In genomic region chr13:23687181-23687580, GRCm38 (mm10) we compare ENCODE assay signal across 24 mouse cellular contexts. TPM values are rescaled to one million over a fixed set of nuclear protein-coding genes. Genes with fewer than 3 reads are reported as not detected.
DNase-seq lines count a peak whose midpoint lies in the region; ATAC-seq and TF ChIP-seq lines count a peak whose summit lies in the region.
"Had no signal": no experiment of that assay in that cellular context is flagged by ENCODE, and none has a peak within 500 bp of the region (broad histone marks: within the 10 kb centered on the region; RNA-seq: fewer than 3 reads in every experiment).

No protein-coding gene starts in this region.

- 83% methylated on average over 4 of the region's 4 CpGs for WGBS in embryonic facial prominence, embryonic 14.5 days
- 88% methylated on average over 4 of the region's 4 CpGs for WGBS in embryonic facial prominence, embryonic 10.5 days
- WGBS in kidney, embryonic 16.5 days = 83% methylated on average over 4 of the region's 4 CpGs
- 63% methylated on average over 4 of the region's 4 CpGs for WGBS in lung, postnatal 0 days
- WGBS in liver, postnatal 0 days (ENCODE audit: insufficient replicate concordance) = 67% methylated on average over 4 of the region's 4 CpGs

- no peak for ATAC-seq in embryonic facial prominence, embryonic 14.5 days (ENCODE audit: low read depth)
- ATAC-seq in kidney, embryonic 16.5 days (ENCODE audit: low FRiP score, low TSS enrichment) = no peak
- ATAC-seq in lung, postnatal 0 days = no peak
- no peak for ATAC-seq in liver, postnatal 0 days

- H3K9me3 ChIP-seq in embryonic facial prominence, embryonic 14.5 days (ENCODE audit: control insufficient read depth, low read length) = no peaks in the 10 kb centered on the region
- H3K9me3 ChIP-seq in embryonic facial prominence, embryonic 10.5 days = no peaks in the 10 kb centered on the region
- no peaks in the 10 kb centered on the region for H3K9me3 ChIP-seq in kidney, embryonic 16.5 days (ENCODE audit: low read length)
- no peaks in the 10 kb centered on the region for H3K9me3 ChIP-seq in lung, postnatal 0 days (ENCODE audit: low read length)
- H3K9me3 ChIP-seq in liver, postnatal 0 days (ENCODE audit: low read length) = no peaks in the 10 kb centered on the region
- H3K9me3 ChIP-seq: embryonic facial prominence, embryonic 15.5 days; hindbrain, embryonic 13.5 days; kidney, embryonic 15.5 days; midbrain, embryonic 12.5 days; stomach, embryonic 15.5 days had no signal

- no peaks in the 10 kb centered on the region for H3K27me3 ChIP-seq in embryonic facial prominence, embryonic 14.5 days (replicated peaks; ENCODE audit: control insufficient read depth, insufficient read depth, low read length)
- no peaks in the 10 kb centered on the region for H3K27me3 ChIP-seq in embryonic facial prominence, embryonic 10.5 days (replicated peaks; ENCODE audit: low read depth, poor library complexity, severe bottlenecking)
- no peaks in the 10 kb centered on the region for H3K27me3 ChIP-seq in kidney, embryonic 16.5 days (ENCODE audit: insufficient read depth, low read length)
- no peaks in the 10 kb centered on the region for H3K27me3 ChIP-seq in lung, postnatal 0 days (replicated peaks; ENCODE audit: insufficient read depth, low read length)
- H3K27me3 ChIP-seq in liver, postnatal 0 days (ENCODE audit: insufficient read depth, low read length) = no peaks in the 10 kb centered on the region
- H3K27me3 ChIP-seq: embryonic facial prominence, embryonic 15.5 days; hindbrain, embryonic 13.5 days; kidney, embryonic 15.5 days; midbrain, embryonic 12.5 days; stomach, embryonic 15.5 days had no signal

- no peak overlapping the region for H3K27ac ChIP-seq in embryonic facial prominence, embryonic 14.5 days (replicated peaks; ENCODE audit: low read depth, low read length)
- H3K27ac ChIP-seq in embryonic facial prominence, embryonic 10.5 days (replicated peaks) = no peak overlapping the region; the same call in 1 of the 2 replicates
- H3K27ac ChIP-seq in kidney, embryonic 16.5 days (ENCODE audit: low read length) = no peak overlapping the region
- H3K27ac ChIP-seq in lung, postnatal 0 days (ENCODE audit: low read length) = no peak overlapping the region
- H3K27ac ChIP-seq in liver, postnatal 0 days (ENCODE audit: low read depth) = no peak overlapping the region; the same call in 1 of the 2 replicates
- H3K27ac ChIP-seq: embryonic facial prominence, embryonic 15.5 days; heart, adult 2 months; hindbrain, embryonic 13.5 days; kidney, embryonic 15.5 days; midbrain, embryonic 12.5 days; stomach, embryonic 15.5 days had no signal

- TF ChIP-seq CTCF in lung, postnatal 0 days (IDR thresholded peaks at IDR 0.05) = no peak
- TF ChIP-seq CTCF in liver, postnatal 0 days (IDR thresholded peaks at IDR 0.05; ENCODE audit: low read depth) = no peak

- H3K4me2 ChIP-seq in embryonic facial prominence, embryonic 14.5 days (ENCODE audit: low read depth, low read length) = no peak overlapping the region
- H3K4me2 ChIP-seq in kidney, embryonic 16.5 days (replicated peaks; ENCODE audit: low read depth, low read length) = 0 out of 2 replicates have a peak overlapping the region, but pooled peaks have one; percentile 7
- no peak overlapping the region for H3K4me2 ChIP-seq in lung, postnatal 0 days (replicated peaks; ENCODE audit: low read depth, low read length)
- H3K4me2 ChIP-seq in liver, postnatal 0 days (ENCODE audit: low read depth, low read length) = peak overlapping the region; percentile 65
- H3K4me2 ChIP-seq: embryonic facial prominence, embryonic 15.5 days; hindbrain, embryonic 13.5 days; kidney, embryonic 15.5 days; midbrain, embryonic 12.5 days; stomach, embryonic 15.5 days had no signal

- DNase-seq in embryonic facial prominence, embryonic 14.5 days (ENCODE audit: low spot score) = peak; percentile 16
- no peak for DNase-seq in embryonic facial prominence, embryonic 10.5 days (ENCODE audit: low spot score)
- no peak for DNase-seq in kidney, postnatal 36 days
- peak; percentile 38 for DNase-seq in lung, postnatal 0 days (ENCODE audit: low spot score)
- no peak for DNase-seq in lung, adult 18-20 months
- no peak for DNase-seq in liver, postnatal 0 days
- DNase-seq in retina, embryonic 14.5 days (ENCODE audit: low spot score) = no peak
- DNase-seq: adrenal gland, postnatal 14 days; cerebellum, adult 2 months; cerebellum, postnatal 25 days; embryo, embryonic 11 days; gastrocnemius, postnatal 25 days; heart, adult 2 months; left cerebral cortex, postnatal 4 days; lung, postnatal 14 days; thymus, postnatal 36 days had no signal

- H3K4me1 ChIP-seq in embryonic facial prominence, embryonic 14.5 days (ENCODE audit: control insufficient read depth, insufficient read depth, low read length) = peaks cover 16% of the 10 kb centered on the region
- peaks cover 20% of the 10 kb centered on the region for H3K4me1 ChIP-seq in embryonic facial prominence, embryonic 10.5 days
- peaks cover 23% of the 10 kb centered on the region for H3K4me1 ChIP-seq in kidney, embryonic 16.5 days (ENCODE audit: insufficient read depth, low read length)
- peaks cover 5% of the 10 kb centered on the region; the same call in 1 of the 2 replicates for H3K4me1 ChIP-seq in lung, postnatal 0 days (ENCODE audit: insufficient read depth, low read depth, low read length)
- H3K4me1 ChIP-seq in liver, postnatal 0 days (ENCODE audit: insufficient read depth) = peaks cover 31% of the 10 kb centered on the region

- no peaks in the 10 kb centered on the region for H3K36me3 ChIP-seq in embryonic facial prominence, embryonic 14.5 days (ENCODE audit: control insufficient read depth, insufficient read depth, low read length)
- no peaks in the 10 kb centered on the region for H3K36me3 ChIP-seq in embryonic facial prominence, embryonic 10.5 days (replicated peaks)
- H3K36me3 ChIP-seq in kidney, embryonic 16.5 days (ENCODE audit: insufficient read depth, low read length) = no peaks in the 10 kb centered on the region
- no peaks in the 10 kb centered on the region for H3K36me3 ChIP-seq in lung, postnatal 0 days (ENCODE audit: insufficient read depth, low read length)
- 0 out of 2 replicates have a peak, but pooled peaks cover 11% of the 10 kb centered on the region for H3K36me3 ChIP-seq in liver, postnatal 0 days (replicated peaks; ENCODE audit: insufficient read depth, low read length)
- H3K36me3 ChIP-seq: embryonic facial prominence, embryonic 15.5 days; hindbrain, embryonic 13.5 days; kidney, embryonic 15.5 days; midbrain, embryonic 12.5 days; stomach, embryonic 15.5 days had no signal

- no peak overlapping the region for H3K4me3 ChIP-seq in embryonic facial prominence, embryonic 14.5 days (ENCODE audit: low read depth, low read length)
- H3K4me3 ChIP-seq in embryonic facial prominence, embryonic 10.5 days = no peak overlapping the region
- no peak overlapping the region for H3K4me3 ChIP-seq in kidney, embryonic 16.5 days (ENCODE audit: low read length)
- H3K4me3 ChIP-seq in lung, postnatal 0 days (ENCODE audit: low read depth, low read length) = no peak overlapping the region
- H3K4me3 ChIP-seq in liver, postnatal 0 days (ENCODE audit: low read depth, low read length) = peak overlapping the region; percentile 40
- H3K4me3 ChIP-seq: embryonic facial prominence, embryonic 15.5 days; heart, adult 2 months; hindbrain, embryonic 13.5 days; kidney, embryonic 15.5 days; midbrain, embryonic 12.5 days; stomach, embryonic 15.5 days had no signal

- H3K9ac ChIP-seq in embryonic facial prominence, embryonic 14.5 days (ENCODE audit: low read depth, low read length) = no peak overlapping the region
- H3K9ac ChIP-seq in kidney, embryonic 16.5 days (replicated peaks; ENCODE audit: low read length) = no peak overlapping the region
- H3K9ac ChIP-seq in lung, postnatal 0 days (replicated peaks; ENCODE audit: low read depth) = no peak overlapping the region
- H3K9ac ChIP-seq in liver, postnatal 0 days (replicated peaks) = peak overlapping the region; percentile 3; the same call in 1 of the 2 replicates
- H3K9ac ChIP-seq: embryonic facial prominence, embryonic 15.5 days; hindbrain, embryonic 13.5 days; kidney, embryonic 15.5 days; midbrain, embryonic 12.5 days; stomach, embryonic 15.5 days had no signal

- no peak for TF ChIP-seq EP300 in lung, postnatal 0 days (IDR thresholded peaks at IDR 0.05)
- TF ChIP-seq EP300 in liver, postnatal 0 days (IDR thresholded peaks at IDR 0.05; ENCODE audit: low read depth) = no peak

RNA-seq across cellular contexts. Expression of gene Hist1h2bc, which starts 3.2 kb away (rescaled TPM):
- 52.7 and 78.2 TPM in 2 replicates for polyA plus RNA-seq in embryonic facial prominence, embryonic 14.5 days (2014; fragmentation: Nextera tagmentation; extraction: Ambion mirVana)
- polyA plus RNA-seq in embryonic facial prominence, embryonic 10.5 days (2016; fragmentation: Nextera tagmentation; extraction: Ambion mirVana) = 19.0 and 20.3 TPM in 2 replicates
- polyA plus RNA-seq in kidney, embryonic 16.5 days (2015; fragmentation: Nextera tagmentation; extraction: Ambion mirVana) = 72.4 and 78.3 TPM in 2 replicates
- 67.5 and 69.5 TPM in 2 replicates for polyA plus RNA-seq in lung, postnatal 0 days (2015; fragmentation: Nextera tagmentation; extraction: Ambion mirVana)
- polyA plus RNA-seq in liver, postnatal 0 days (2015; fragmentation: Nextera tagmentation; extraction: Ambion mirVana) = 168 and 180 TPM in 2 replicates

RNA-seq across cellular contexts. Expression of gene Hist1h2ac, which starts 3.4 kb away (rescaled TPM):
- 1.2 and 1.3 TPM in 2 replicates for polyA plus RNA-seq in embryonic facial prominence, embryonic 14.5 days (2014; fragmentation: Nextera tagmentation; extraction: Ambion mirVana)
- polyA plus RNA-seq in embryonic facial prominence, embryonic 10.5 days (2016; fragmentation: Nextera tagmentation; extraction: Ambion mirVana) = 0.91 and 1.3 TPM in 2 replicates
- polyA plus RNA-seq in kidney, embryonic 16.5 days (2015; fragmentation: Nextera tagmentation; extraction: Ambion mirVana) = 1.3 and 1.6 TPM in 2 replicates
- 0.32 and 0.54 TPM in 2 replicates for polyA plus RNA-seq in lung, postnatal 0 days (2015; fragmentation: Nextera tagmentation; extraction: Ambion mirVana)
- 0.86 and 0.88 TPM in 2 replicates for polyA plus RNA-seq in liver, postnatal 0 days (2015; fragmentation: Nextera tagmentation; extraction: Ambion mirVana)

RNA-seq across cellular contexts. Expression of gene Hist1h1t, which starts 8.4 kb away (rescaled TPM):
- polyA plus RNA-seq in embryonic facial prominence, embryonic 14.5 days (2014; fragmentation: Nextera tagmentation; extraction: Ambion mirVana) = 0.19 and 0.31 TPM in 2 replicates
- polyA plus RNA-seq in embryonic facial prominence, embryonic 10.5 days (2016; fragmentation: Nextera tagmentation; extraction: Ambion mirVana) = 0.28 TPM in 1 of 2 replicates, not detected in the other
- 0.26 TPM in 1 of 2 replicates, not detected in the other for polyA plus RNA-seq in kidney, embryonic 16.5 days (2015; fragmentation: Nextera tagmentation; extraction: Ambion mirVana)
- polyA plus RNA-seq in lung, postnatal 0 days (2015; fragmentation: Nextera tagmentation; extraction: Ambion mirVana) = 0.13 TPM in 1 of 2 replicates, not detected in the other
- not detected in 2 replicates for polyA plus RNA-seq in liver, postnatal 0 days (2015; fragmentation: Nextera tagmentation; extraction: Ambion mirVana)
- polyA plus RNA-seq: cerebellum, adult 2 months; embryonic facial prominence, embryonic 15.5 days; forebrain, embryonic 11.5 days; heart, adult 2 months; hindbrain, embryonic 13.5 days; kidney, embryonic 15.5 days; midbrain, embryonic 12.5 days; neural tube, embryonic 11.5 days had no signal

RNA-seq across cellular contexts. Expression of gene Hist1h4c, which starts 11.1 kb away (rescaled TPM):
- 5.7 and 5.8 TPM in 2 replicates for polyA plus RNA-seq in embryonic facial prominence, embryonic 14.5 days (2014; fragmentation: Nextera tagmentation; extraction: Ambion mirVana)
- polyA plus RNA-seq in embryonic facial prominence, embryonic 10.5 days (2016; fragmentation: Nextera tagmentation; extraction: Ambion mirVana) = 6.6 and 6.8 TPM in 2 replicates
- polyA plus RNA-seq in kidney, embryonic 16.5 days (2015; fragmentation: Nextera tagmentation; extraction: Ambion mirVana) = 4.5 and 5.9 TPM in 2 replicates
- 3.7 and 3.9 TPM in 2 replicates for polyA plus RNA-seq in lung, postnatal 0 days (2015; fragmentation: Nextera tagmentation; extraction: Ambion mirVana)
- polyA plus RNA-seq in liver, postnatal 0 days (2015; fragmentation: Nextera tagmentation; extraction: Ambion mirVana) = 6.2 and 6.5 TPM in 2 replicates

RNA-seq across cellular contexts. Expression of gene Hfe, which starts 23.5 kb away (rescaled TPM):
- 9.6 and 10.3 TPM in 2 replicates for polyA plus RNA-seq in embryonic facial prominence, embryonic 14.5 days (2014; fragmentation: Nextera tagmentation; extraction: Ambion mirVana)
- 1.5 and 2.0 TPM in 2 replicates for polyA plus RNA-seq in embryonic facial prominence, embryonic 10.5 days (2016; fragmentation: Nextera tagmentation; extraction: Ambion mirVana)
- polyA plus RNA-seq in kidney, embryonic 16.5 days (2015; fragmentation: Nextera tagmentation; extraction: Ambion mirVana) = 9.3 and 9.4 TPM in 2 replicates
- 25.3 and 26.3 TPM in 2 replicates for polyA plus RNA-seq in lung, postnatal 0 days (2015; fragmentation: Nextera tagmentation; extraction: Ambion mirVana)
- polyA plus RNA-seq in liver, postnatal 0 days (2015; fragmentation: Nextera tagmentation; extraction: Ambion mirVana) = 24.0 and 25.1 TPM in 2 replicates

Comparison
In these comparisons a context has a peak if more than half of its experiments do, and no peak if none do; other contexts are left out.
1. DNase-seq: peak in embryonic facial prominence, embryonic 14.5 days (single experiment) and lung, postnatal 0 days (single experiment); none in embryonic facial prominence, embryonic 10.5 days (single experiment), kidney, postnatal 36 days (0 of 2), lung, adult 18-20 months (0 of 2), liver, postnatal 0 days (single experiment) and retina, embryonic 14.5 days (single experiment).
2. H3K4me2 ChIP-seq: peak in kidney, embryonic 16.5 days (single experiment) and liver, postnatal 0 days (single experiment); none in embryonic facial prominence, embryonic 14.5 days (single experiment) and lung, postnatal 0 days (single experiment).